Mouse (Mus musculus): ENCODE results near the gene Rab11fip3. TPM values are rescaled to one million over a fixed set of nuclear protein-coding genes. Genes with fewer than 3 reads are reported as not detected.
"Not testable (repeated sequence)": the region's sequence is repeated elsewhere in the genome, so short reads cannot be mapped to it uniquely, and the experiment has no call there.

Rab11fip3 gene
- 100 to 1,000 TPM; 106 TPM for total RNA-seq (2021)
- long read RNA-seq, full-length matches to known transcripts = 146 of 176 reads
- long read RNA-seq, partial matches to known transcripts = 10 of 176 reads
- long read RNA-seq, other reads (novel, unspliced or antisense) = 20 of 176 reads

DNA sequence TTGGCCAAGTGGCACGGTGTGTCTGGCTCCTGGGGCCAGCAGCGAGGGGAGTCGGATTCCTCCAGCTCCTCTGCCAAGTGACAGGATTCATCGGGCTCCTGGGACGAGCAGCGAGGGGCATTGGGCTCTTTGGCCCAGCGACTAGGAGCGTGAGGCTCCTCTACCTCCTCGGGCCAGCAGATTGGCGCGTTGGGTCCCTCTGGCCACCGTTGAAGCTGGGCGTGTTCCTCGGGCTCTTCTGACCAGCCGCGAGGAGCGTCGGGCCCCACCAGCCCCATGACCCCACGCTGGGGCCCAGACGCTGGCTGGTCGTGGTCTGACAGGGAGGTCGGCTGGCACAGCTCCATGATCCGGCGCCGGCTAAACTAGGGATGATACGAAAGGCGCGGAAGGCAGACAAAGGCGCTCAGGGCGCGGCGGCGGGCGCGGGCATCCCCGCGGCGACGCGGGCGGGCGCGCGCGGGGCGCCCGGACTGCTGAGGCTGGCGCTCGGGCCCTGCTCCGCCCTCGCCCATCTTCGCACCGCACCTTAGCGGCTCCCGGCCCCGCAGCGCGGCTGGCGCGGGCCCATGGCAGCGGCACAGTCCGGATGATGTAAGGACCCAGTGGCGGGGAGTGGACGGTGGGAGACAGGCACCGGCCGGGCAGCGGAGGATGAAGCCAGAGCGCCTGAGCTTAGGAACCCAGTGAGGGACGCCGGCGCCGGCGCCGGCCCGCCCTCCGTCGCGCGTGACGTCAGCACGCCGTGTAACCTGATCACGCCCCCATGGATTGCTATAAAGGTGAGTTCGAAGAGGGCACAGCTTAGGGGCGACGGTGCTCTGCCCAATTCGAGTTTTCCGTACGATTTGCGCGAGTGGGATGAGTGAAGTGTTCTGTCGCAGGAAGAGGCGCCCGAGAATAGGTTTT lies at the start of gene Rab11fip3:
TSS of gene Rab11fip3 (minus strand) at position 725 of the 909 bp plus-strand sequence.
- DNase-seq (ENCODE audit: low spot score in 2 of 2) = peak; percentile 75 to 89

DNA sequence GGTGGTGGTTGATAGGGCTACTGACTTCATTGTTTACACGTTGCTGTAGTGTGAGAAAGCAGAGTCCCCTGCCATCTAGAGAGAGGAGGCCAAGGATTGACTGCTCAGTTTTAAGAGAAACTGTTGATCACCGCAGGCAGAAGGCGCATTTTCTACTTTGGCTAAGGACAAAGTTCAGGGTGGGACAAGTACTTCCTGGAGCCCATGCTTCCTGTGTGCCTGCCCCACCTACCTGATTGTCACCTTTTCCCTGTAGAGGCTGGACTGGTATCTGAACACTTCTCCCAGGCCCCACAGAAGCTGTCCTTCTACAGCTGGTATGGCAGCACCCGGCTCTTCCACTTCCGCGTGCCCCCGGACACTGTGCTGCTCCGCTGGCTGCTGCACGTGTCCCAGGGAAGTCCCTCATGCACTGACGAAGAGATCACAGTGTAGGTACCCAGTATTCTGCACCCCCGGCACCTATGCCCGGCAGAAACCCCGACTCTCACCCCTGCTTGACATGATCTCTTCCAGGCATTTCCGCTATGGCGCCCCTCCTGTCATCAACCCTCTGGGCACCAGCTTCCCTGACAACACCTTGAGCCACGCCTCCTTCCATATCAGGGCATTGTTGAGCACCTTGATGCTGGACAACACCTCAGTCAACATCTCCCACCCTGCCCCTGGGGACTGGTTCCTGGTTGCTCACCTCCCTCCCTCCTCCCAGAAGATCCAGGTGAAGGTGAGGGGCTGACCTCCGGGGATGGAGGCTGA lies 47.3 kb upstream of the Rab11fip3 start:
- no peak for DNase-seq (ENCODE audit: low spot score in 2 of 2)

DNA sequence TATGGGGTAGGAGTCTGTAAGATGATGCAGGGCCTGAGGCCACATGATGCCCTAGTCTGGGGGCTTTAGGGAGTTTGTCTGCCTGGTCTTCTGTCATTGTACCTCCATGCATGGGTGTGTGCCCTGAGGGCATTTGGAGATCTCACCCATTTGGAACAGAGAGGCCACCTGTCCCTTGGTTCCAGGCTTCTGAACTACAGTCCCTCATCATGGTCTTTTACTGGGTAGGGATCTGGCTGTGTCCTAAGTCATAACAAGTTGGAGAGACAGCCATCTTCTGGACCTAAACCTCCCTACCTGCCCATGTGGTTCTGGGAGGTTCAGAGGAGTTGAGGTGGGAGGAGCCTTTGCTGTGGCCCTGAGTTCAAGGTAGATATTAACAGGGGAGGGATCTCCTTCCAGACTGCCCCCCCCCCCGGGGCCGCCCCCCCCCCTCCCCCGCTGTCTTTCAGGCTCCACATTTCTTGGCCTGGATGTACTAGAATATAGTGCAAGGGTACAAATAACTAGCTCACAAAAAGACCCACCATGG lies 46.7 kb upstream of the Rab11fip3 start:
- no peak for DNase-seq (ENCODE audit: low spot score in 2 of 2)

DNA sequence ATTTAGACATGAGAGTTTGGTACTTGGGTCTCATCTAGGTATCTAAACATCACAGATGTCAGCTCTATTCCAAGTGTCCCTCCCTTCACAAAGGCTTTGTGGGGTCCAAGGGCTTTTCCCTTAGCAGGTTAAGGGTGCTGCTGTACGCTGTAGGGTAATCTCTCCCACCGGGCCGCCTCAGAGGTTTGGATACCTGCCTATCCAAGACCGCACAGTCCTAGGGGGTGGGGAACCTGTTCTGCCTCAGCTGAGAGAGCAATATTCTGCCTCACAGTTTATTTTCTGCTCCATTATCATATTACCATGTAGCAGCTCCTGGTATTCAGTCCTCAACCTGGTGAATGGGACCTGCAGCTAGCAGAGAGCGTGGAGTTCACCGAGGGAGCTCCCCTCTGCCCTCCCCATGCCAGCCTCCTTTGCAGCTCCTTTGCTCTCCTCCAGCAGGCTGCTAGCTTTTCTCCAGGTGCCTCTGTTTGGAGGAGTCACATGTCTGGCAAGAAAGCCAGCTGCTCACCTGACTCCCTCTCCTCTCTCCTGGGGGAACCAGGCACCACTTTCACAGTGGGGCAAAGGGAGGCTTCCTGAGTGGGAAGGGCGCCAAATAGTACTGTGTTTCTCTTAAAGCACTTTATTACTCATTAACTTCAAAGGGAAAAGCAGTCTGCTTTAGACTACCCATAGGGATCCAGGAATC lies 46.0 kb upstream of the Rab11fip3 start:
- DNase-seq (ENCODE audit: low spot score in 2 of 2) = no peak

DNA sequence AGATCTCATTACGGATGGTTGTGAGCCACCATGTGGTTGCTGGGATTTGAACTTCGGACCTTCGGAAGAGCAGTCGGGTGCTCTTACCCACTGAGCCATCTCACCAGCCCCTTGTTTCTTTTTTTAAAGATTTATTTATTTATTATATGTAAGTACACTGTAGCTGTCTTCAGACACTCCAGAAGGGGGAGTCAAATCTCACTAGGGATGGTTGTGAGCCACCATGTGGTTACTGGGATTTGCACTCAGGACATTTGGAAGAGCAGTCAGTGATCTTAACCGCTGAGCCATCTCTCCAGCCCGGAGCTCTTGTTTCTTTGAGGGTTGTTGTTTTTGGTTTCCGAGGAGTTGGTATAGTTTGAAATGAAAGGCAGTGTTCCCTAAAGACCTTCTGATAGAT lies 45.1 kb upstream of the Rab11fip3 start:
- DNase-seq (ENCODE audit: low spot score in 2 of 2) = not testable (repeated sequence)

DNA sequence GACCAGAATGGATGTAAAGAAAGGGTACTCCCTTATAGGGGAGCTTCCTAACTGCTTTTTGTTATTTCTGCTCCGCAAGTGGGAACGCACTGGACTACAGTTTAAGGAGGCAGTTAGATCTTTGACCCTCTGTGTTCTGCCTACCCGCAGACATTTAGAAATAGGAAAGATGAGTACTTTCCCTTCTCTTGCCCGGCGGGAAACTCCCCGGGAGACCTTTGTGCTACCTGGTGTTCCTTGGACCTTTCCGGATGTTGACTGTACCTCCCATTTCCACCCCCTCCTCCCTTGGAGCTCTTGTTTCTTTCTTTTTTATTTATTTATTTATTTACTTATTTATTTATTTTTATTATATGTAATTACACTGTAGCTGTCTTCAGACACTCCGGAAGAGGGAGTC lies 44.7 kb upstream of the Rab11fip3 start:
- no peak for DNase-seq (ENCODE audit: low spot score in 2 of 2)

DNA sequence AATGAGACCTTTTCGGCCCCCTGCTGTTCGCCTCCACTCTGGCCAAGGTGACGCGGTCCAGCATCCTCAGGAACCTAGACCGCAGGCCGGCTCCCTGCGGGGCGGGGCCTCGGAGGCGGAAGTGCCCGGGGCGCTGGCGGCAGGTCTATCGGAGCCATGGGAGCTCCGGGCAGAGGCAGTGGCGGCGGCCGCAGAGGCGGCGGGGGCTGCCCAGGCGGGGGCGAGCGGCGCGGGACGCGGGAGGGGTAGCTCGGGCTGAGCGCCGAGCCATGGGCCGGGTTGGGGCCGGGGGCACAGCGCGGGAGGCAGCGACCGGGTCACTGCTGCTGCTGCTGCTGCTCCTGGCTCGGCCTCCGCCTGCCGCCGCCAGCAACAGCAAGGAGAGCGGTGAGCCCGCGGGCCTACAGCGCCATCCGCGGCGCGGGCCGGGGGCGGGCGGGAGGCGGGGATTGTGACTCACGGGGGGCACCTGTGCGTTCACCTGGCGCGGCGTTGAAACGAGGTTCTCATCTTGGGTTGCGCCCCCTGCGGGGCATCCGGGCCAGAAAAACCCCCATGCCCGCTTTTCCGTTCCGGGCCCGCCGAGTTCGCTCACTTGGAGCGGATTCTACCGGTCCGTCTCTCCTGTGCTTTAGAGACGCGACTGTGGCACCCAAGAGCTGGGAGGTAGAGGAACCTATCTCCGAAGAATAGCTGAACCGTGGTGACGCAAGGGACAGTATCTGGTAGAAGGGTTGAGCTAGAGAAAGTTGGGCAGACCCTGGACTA lies 44.0 kb upstream of the Rab11fip3 start, which contains the start of gene Tmem8:
TSS of gene Tmem8 (plus strand) at position 119 of the 768 bp plus-strand sequence.
- peak; percentile 51 to 68 for DNase-seq (ENCODE audit: low spot score in 2 of 2)

DNA sequence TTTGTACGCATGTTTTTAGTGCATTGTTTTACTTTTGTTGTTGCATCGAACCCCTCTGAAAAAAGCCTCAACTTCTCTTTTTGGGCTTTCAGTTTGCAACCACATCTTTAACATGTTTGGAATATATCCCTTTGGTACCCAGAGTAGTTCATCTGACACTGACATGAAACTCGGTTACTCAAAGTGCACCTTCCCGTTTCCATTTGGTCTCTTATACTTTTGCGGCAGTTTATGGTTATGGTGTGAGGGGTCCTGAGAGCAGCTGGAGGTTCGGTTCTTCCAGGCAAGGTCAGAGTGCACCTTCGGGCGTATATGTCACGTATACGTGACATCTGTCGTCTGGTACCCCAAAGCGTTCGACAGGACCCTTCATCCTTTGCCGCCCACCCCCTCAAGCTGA lies 43.4 kb upstream of the Rab11fip3 start:
- no peak for DNase-seq (ENCODE audit: low spot score in 2 of 2)

DNA sequence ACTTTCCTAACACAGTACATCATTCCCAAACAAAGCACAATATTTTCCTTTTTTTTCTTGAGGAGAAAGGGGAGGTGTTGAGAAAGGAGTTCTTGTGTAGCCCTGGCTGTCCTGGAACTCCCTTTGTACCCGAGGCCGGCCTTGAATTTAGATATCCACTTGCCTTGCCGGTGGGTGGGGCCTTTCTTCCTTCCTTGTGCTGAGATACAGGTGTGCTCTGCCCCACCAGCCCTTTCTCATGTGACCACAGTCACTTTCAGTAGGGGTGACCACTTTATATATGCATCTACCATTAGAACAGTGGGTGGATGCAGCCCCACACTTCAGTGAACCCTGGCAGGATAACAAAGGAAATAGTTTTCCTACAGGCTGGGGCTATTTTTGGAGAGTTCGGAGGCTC lies 42.4 kb upstream of the Rab11fip3 start:
- DNase-seq (ENCODE audit: low spot score in 2 of 2) = no peak

DNA sequence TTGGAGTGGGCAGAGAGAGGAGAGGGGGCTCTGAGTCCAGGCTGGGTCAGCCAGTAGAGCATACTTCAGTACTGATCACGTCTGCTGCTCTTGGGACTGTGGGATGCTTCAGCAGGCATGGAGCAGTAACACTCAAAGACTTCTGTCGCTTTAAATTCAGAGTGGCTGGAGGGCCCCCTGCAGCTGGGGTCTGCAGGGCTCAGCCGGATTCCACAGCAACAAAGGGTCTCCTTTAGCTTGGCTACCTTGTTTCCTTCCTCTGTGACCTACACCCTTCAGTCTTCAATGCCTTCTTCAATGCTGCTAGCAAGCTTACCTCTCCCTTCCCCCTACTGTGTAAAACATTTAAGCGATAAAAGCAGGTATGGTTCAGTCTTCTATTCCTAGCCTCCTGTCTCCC lies 41.7 kb upstream of the Rab11fip3 start:
- DNase-seq (ENCODE audit: low spot score in 2 of 2) = no peak

DNA sequence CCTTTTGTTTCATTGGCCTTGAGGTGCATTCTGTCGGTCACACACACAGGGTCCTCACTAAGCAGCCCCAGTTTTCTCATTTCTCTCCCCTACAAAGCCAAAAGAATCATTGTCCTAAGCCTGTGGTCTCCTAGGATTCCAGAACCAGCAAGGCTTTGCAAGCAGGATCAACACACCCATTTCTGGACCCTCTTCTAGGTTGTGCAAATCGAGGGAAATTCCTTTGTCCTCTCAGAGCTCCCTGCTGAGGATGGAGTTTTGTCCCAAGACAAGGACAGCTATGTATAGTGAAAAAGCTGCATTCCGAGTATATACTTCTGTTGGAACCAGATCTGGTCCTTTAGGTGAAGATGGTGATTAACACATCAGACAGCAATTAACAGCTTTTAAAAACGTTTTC lies 40.8 kb upstream of the Rab11fip3 start:
- no peak for DNase-seq (ENCODE audit: low spot score in 2 of 2)

DNA sequence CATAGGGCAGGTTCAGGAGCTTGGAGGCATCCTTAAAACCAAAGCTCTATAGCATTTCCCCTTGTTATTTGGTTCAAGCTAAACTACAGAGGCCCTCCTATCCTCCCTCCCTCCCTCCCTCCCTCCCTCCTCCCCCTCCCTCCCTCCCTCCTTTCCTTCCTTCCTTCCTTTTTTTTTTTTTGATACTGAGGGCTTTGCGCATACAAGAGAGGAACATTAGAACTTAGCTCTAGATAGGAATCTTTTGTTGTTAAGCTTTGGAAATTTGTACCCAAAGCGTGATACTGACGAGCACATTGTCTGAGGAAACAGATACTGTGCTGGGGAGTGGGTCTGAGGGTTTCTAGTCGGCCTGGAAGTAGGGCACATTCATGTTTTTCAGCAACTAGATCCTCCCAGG lies 36.3 kb upstream of the Rab11fip3 start:
- DNase-seq (ENCODE audit: low spot score in 2 of 2) = no peak

DNA sequence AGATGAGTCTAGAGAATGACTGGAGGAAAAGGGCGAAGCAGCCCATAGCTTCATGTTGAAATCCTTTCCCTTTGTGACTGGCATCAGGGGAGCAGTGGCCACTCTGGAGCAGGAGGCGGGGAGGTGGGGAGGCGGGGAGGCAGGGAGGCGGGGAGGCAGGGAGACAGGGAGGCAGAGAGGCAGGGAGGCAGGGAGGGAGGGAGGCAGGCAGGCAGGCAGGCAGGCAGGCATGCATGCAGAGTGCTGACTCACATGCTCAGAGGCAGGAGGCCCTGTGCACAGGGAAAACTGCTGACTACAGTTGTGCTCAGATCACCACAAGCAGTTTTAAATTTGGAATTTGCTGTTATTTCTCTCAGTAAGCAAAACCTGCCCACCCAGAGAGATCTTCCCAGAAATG lies 32.1 kb upstream of the Rab11fip3 start:
- no peak for DNase-seq (ENCODE audit: low spot score in 2 of 2)

DNA sequence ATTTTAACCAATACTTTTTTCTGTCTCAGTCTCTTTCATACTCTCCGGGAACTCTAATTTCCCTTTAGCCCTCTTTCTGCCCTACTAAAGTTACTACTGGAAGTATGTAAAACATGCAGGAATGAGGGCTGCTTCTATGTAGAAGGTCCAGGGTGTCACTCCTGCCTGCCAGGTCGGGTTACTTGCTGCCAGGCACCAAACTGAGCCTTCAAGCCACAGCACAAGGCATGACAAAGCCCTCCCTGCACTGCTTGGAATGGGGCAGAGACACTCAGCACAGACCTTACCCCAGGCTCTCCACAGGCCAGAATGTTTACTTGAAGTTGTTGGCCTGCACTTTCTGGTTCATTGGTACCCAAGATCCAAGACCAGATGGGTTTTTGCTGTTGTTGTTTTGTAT lies 30.8 kb upstream of the Rab11fip3 start:
- DNase-seq (ENCODE audit: low spot score in 2 of 2) = no peak

DNA sequence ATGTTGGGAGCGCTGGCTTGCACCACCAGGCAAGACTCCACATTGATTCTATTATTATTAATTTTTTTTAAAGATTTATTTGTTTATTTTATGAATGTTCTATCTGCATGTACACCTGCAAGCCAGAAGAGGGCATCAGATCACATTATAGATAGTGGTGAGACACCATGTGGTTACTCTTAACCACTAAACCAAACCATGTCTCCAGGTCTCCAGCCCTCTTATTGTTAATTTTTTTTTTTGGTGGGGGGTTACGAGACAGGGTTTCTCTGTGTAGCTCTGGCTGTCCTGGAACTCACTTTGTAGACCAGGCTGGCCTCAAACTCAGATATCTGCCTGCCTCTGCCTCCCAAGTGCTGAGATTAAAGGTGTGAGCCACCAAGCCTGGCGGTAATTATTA lies 30.0 kb upstream of the Rab11fip3 start:
- not testable (repeated sequence) for DNase-seq (ENCODE audit: low spot score in 2 of 2)

DNA sequence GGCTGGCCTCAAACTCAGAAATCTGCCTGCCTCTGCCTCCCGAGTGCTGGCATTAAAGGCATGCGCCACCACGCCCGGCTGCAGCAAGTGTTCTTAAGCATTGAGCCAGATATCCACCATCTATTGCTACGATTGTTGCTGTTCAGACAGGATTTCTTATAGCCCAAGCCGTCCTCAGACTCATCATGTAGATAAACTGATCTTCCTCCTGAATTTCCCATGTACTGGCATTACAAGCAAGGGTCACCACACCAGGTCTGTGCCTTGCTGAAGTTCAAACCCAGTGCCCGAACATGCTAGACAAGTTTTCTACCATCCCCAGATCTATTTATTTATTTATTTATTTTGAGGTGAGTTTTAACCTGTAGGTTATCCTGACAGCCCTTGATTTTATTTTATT lies 29.1 kb upstream of the Rab11fip3 start:
- no peak for DNase-seq (ENCODE audit: low spot score in 2 of 2)

DNA sequence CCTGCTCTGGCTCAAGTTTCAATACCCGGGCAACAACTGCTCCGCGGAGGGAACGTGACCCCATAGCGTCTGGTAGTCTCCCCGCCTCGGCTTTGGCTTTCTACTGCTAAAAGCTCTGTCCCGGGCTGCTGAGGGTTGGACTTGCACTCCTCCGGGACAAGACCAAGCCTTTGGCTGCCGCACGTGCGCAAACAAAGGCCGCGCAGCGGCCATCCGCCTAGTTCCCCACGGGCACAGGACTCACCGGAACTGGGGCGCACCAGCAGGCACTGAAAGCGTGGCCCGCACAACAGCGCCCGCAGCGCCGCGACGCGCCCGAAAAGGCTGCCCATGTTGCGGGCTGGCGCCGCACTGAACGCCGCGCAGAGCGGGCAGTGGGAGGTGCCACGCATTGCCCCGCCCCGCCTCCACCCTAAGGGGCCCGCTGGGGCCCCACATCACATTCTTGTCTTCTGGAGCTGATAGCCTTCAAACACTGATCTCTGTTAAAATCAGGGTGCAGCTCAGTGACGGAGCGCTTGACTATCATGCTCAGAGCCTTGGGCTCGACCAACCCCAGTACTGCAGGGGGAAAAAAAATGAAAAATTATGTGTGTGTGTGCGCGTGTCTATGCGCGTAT lies 25.9 kb upstream of the Rab11fip3 start, which contains the start of gene Nme4:
TSS of gene Nme4 (minus strand) at position 482 of the 620 bp plus-strand sequence.
- DNase-seq (ENCODE audit: low spot score in 2 of 2) = peak; percentile 58 to 76

DNA sequence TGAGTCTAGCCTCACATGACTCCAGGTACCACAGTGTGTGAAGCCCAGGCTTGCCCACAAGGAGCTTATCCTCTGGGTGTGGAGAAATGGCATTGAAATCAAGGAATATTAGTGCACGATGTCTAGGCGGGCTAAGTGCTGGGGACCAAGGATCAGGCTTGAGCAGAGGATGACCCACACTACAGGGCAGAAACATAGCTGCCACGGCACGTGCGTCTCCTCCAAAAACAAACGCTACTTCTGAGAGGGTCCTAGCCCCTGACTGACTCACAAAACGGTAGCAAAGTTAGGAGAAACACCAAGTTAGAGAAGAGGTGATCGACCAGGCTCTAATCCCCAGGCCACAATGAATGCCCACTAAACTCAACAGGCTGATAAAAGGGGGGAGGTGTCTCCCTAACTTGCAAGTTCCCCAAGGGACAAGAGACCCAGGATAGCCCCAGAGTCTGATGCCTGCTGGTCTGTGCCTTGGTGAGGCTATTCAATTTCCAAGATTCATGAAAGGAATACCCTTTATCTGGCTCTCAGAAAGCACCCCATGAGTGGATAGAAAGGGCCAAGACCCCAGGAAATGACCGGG lies 25.3 kb upstream of the Rab11fip3 start:
- no peak for DNase-seq (ENCODE audit: low spot score in 2 of 2)

DNA sequence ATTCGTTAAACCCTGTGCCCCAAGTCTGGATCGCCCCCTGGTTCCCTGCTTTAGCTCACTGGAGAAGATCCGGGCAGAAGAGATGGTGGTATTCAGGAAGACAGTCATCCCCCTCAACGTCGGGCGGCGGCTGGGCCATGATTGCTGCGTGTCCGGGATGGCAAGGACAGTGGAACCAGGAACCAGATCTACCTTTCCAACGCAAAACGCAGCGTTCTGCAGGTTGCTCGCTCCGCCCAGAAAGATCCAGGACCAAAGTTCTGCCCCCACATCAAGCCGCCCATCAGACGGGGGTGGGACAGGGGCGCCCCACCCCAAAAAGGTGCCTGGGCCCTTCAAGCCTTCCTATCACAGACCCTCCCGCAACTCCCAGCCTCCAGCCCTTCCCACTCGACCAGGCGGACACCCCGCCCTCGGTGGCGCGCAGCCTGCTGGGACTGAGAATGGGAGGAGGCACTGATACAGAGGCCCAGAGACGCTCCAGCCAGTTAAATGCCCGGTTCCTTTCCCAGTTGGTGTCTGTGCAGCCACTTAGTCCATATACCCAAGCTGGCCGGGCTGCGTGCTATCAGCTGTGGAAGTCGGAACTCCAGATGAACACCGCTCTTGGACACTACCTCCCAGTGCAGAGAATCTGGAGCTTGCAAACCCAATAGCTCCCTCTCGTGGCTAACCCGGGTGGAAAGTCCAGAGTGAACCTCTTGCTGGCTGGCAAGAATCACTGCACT lies 20.7 kb upstream of the Rab11fip3 start, which contains the start of gene Decr2:
TSS of gene Decr2 (minus strand) at position 433 of the 728 bp plus-strand sequence.
- peak; percentile 80 to 93 for DNase-seq (ENCODE audit: low spot score in 2 of 2)

All from layer of hippocampus, adult 18-20 months (tissue).